23 mouse cellular contexts compared by ENCODE assay signal in the genomic region with DNA sequence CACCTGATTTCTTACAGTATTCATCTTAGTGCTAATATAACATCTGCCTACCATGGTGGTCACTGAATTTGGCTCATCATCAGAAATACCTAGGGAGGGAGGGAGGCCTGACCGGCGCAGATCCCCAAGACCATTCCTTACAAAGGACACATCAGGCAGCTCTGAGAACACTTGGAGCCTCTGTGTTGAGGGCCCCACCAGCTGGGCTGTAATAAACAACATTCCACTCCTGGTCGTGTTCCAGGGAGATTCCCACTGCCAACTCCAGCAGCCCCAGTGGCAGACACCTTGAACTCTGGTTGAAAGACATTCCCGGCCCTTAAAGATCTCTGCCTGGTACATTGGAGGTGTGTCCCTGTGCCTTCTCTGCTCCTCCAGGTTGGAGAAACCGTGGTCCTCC. TPM values are rescaled to one million over a fixed set of nuclear protein-coding genes. Genes with fewer than 3 reads are reported as not detected.
"Had no signal": no experiment of that assay in that cellular context is flagged by ENCODE, and none has a peak within 500 bp of the region (broad histone marks: within the 10 kb centered on the region; RNA-seq: fewer than 3 reads in every experiment).

No protein-coding gene starts in this region.

- DNase-seq: kidney, adult 11 months; kidney, adult 8-10 months; kidney, postnatal 14 days; kidney, postnatal 4 days; liver, embryonic 13.5 days; midbrain, embryonic 14.5 days; thymus, adult 2 months; thymus, postnatal 25 days had no signal

- H3K9me3 ChIP-seq: intestine, embryonic 15.5 days; lung, embryonic 15.5 days had no signal

- H3K27ac ChIP-seq: intestine, embryonic 15.5 days; liver, embryonic 13.5 days; lung, embryonic 15.5 days had no signal

- H3K4me1 ChIP-seq: liver, embryonic 13.5 days had no signal

- H3K9ac ChIP-seq: intestine, embryonic 15.5 days; liver, embryonic 13.5 days; lung, embryonic 15.5 days had no signal

- H3K36me3 ChIP-seq: intestine, embryonic 15.5 days; liver, embryonic 13.5 days; lung, embryonic 15.5 days had no signal

- H3K27me3 ChIP-seq: intestine, embryonic 15.5 days; liver, embryonic 13.5 days; lung, embryonic 15.5 days had no signal

- H3K4me3 ChIP-seq: intestine, embryonic 15.5 days; liver, embryonic 13.5 days; lung, embryonic 15.5 days had no signal

- H3K4me2 ChIP-seq: intestine, embryonic 15.5 days; liver, embryonic 13.5 days; lung, embryonic 15.5 days; midbrain, embryonic 11.5 days had no signal

- ATAC-seq: intestine, embryonic 15.5 days had no signal

RNA-seq across cellular contexts. Expression of gene Hmgb4, which starts 54.6 kb away (rescaled TPM):
- polyA plus RNA-seq: intestine, embryonic 15.5 days; kidney, embryonic 16.5 days; limb, embryonic 11.5 days; limb, embryonic 14.5 days; liver, adult 2 months; liver, embryonic 13.5 days; liver, embryonic 16.5 days; lung, embryonic 15.5 days; midbrain, embryonic 11.5 days; midbrain, embryonic 14.5 days; midbrain, postnatal 0 days; neural tube, embryonic 11.5 days; neural tube, embryonic 14.5 days; small intestine, adult 2 months; spleen, adult 2 months; stomach, embryonic 16.5 days; thymus, adult 2 months; urinary bladder, adult 2 months had no signal
